Mouse (Mus musculus) myocyte (in vitro differentiated cells): ENCODE results near the gene Smok3c. TPM values are rescaled to one million over a fixed set of nuclear protein-coding genes. Genes with fewer than 3 reads are reported as not detected.

Experiments
- H3K27me3 ChIP-seq: one replicate; pipeline ENCODE4 v1.6.1; 2011; ENCODE audit not compliant: control insufficient read depth, insufficient read depth, insufficient read length
- H3K36me3 ChIP-seq: one replicate; pipeline ENCODE4 v1.6.1; 2011; ENCODE audit not compliant: control insufficient read depth, insufficient read depth
- H3K4me2 ChIP-seq: one replicate; pipeline ENCODE4 v1.6.1; 2011; ENCODE audit warnings: low read depth, control low read depth
- H3K4me3 ChIP-seq: one replicate; pipeline ENCODE4 v1.5.1; 2011; ENCODE audit warnings: mild to moderate bottlenecking, control low read depth, moderate library complexity
- H3K79me2 ChIP-seq: one replicate; pipeline ENCODE4 v1.6.1; 2011; ENCODE audit not compliant: control insufficient read depth, insufficient read depth
- H3ac ChIP-seq: one replicate; pipeline ENCODE4 v1.6.1; 2011; ENCODE audit not compliant: control insufficient read depth, insufficient read length
- CEBPB ChIP-seq: IDR thresholded peaks from 2 replicates; pipeline ENCODE4 v1.6.1; 2011; ENCODE audit warnings: mild to moderate bottlenecking, moderate library complexity; ENCODE audit not compliant: poor library complexity, insufficient read depth, severe bottlenecking
- E2F4 ChIP-seq: IDR thresholded peaks from one replicate; pipeline ENCODE4 v1.6.1; 2011; ENCODE audit warnings: mild to moderate bottlenecking, control low read depth, moderate library complexity; ENCODE audit not compliant: insufficient read depth
- MAX ChIP-seq: IDR thresholded peaks from one replicate; pipeline ENCODE4 v1.6.1; 2011; ENCODE audit warnings: low read depth, mild to moderate bottlenecking, control low read depth
- MYOD1 ChIP-seq, 3 experiments: IDR thresholded peaks; one replicate each; pipeline ENCODE4 v1.6.1; 2011; ENCODE audit warnings: control low read depth in 2 of 3, low read depth in 2 of 3, mild to moderate bottlenecking in 2 of 3, moderate library complexity in 1 of 3; ENCODE audit not compliant: insufficient read length in 2 of 3, control insufficient read depth in 1 of 3
- MYOG ChIP-seq, 3 experiments: IDR thresholded peaks; one replicate each; pipeline ENCODE4 v1.6.1; 2011; ENCODE audit warnings: control low read depth in 2 of 3, low read depth in 2 of 3, mild to moderate bottlenecking in 2 of 3; ENCODE audit not compliant: insufficient read length in 2 of 3, control insufficient read depth in 1 of 3, insufficient read depth in 1 of 3
- POLR2A ChIP-seq: IDR thresholded peaks from one replicate; pipeline ENCODE4 v1.6.1; 2011; ENCODE audit warnings: low read depth, mild to moderate bottlenecking, control low read depth, moderate library complexity; ENCODE audit not compliant: insufficient read length
- POLR2AphosphoS2 ChIP-seq: IDR thresholded peaks from one replicate; pipeline ENCODE4 v1.6.1; 2011; ENCODE audit warnings: low read depth, control low read depth; ENCODE audit not compliant: insufficient read length
- REST ChIP-seq: IDR thresholded peaks from one replicate; pipeline ENCODE4 v1.6.1; 2011; ENCODE audit warnings: mild to moderate bottlenecking, control low read depth, moderate library complexity; ENCODE audit not compliant: insufficient read depth, insufficient read length
- SRF ChIP-seq: IDR thresholded peaks from one replicate; pipeline ENCODE4 v1.6.1; 2011; ENCODE audit warnings: low read depth; ENCODE audit not compliant: control insufficient read depth, insufficient read length
- TCF12 ChIP-seq: IDR thresholded peaks from one replicate; pipeline ENCODE4 v1.6.1; 2011; ENCODE audit warnings: mild to moderate bottlenecking, control low read depth; ENCODE audit not compliant: poor library complexity, insufficient read depth, severe bottlenecking
- TCF3 ChIP-seq: IDR thresholded peaks from one replicate; pipeline ENCODE4 v1.6.1; 2011; ENCODE audit warnings: low read depth, control low read depth; ENCODE audit not compliant: insufficient read length
- USF1 ChIP-seq: IDR thresholded peaks from one replicate; pipeline ENCODE4 v1.6.1; 2011; ENCODE audit warnings: low read depth, mild to moderate bottlenecking, control low read depth, moderate library complexity
- polyA plus RNA-seq: library from polyadenylated mRNA; unstranded; fragments of >200 nt; fragmentation: generic; extraction: Trizol; gene quantifications from one replicate; pipeline ENCODE4 v1.2.1, GENCODE M21; 2012; ENCODE audit warnings: missing spikeins

Smok3c gene
- polyA plus RNA-seq, 1 experiment: not detected

- Histone ChIP-seq H3K4me3 (no peak overlapping the region), H3K4me2 (no peak overlapping the region)
- TF ChIP-seq MAX (no peak), POLR2AphosphoS2 (no peak), TCF3 (no peak), E2F4 (no peak), MYOG (IDR thresholded peaks at IDR 0.05; ENCODE audit: control insufficient read depth in 1 of 3, insufficient read depth in 1 of 3, insufficient read length in 2 of 3, low read depth in 2 of 3) (no peak), CEBPB (no peak), USF1 (no peak)
These were observed 30.9 kb downstream of the Smok3c start for GRCm38 (mm10) chr5:138083936-138084335.

GRCm38 (mm10) chr5:138084507-138084906, 31.5 kb downstream of the Smok3c start:
- no peak for TF ChIP-seq POLR2AphosphoS2
- no peak for TF ChIP-seq MYOG (IDR thresholded peaks at IDR 0.05; ENCODE audit: control insufficient read depth in 1 of 3, insufficient read depth in 1 of 3, insufficient read length in 2 of 3, low read depth in 2 of 3)
- no peak for TF ChIP-seq MAX
- no peak for TF ChIP-seq POLR2A
- no peak for TF ChIP-seq REST
- no peak for TF ChIP-seq TCF12
- no peak for TF ChIP-seq MYOD1 (IDR thresholded peaks at IDR 0.05; ENCODE audit: control insufficient read depth in 1 of 3, insufficient read length in 2 of 3, low read depth in 2 of 3)
- no peak for TF ChIP-seq E2F4
- no peak for TF ChIP-seq SRF
- no peak for TF ChIP-seq TCF3
- no peak for TF ChIP-seq CEBPB
- no peak for TF ChIP-seq USF1
- Histone ChIP-seq H3K27me3 (peaks cover 10% of the 10 kb centered on the region), H3K4me3 (peak overlapping the region; percentile 91), H3K4me2 (peak overlapping the region; percentile 81), H3K79me2 (peaks cover 46% of the 10 kb centered on the region), H3K36me3 (no peaks in the 10 kb centered on the region), H3ac (peak overlapping the region; percentile 60)

More at GRCm38 (mm10) chr5:138083936-138084335, 30.9 kb downstream of the Smok3c start:
- H3K36me3 ChIP-seq: no peaks in the 10 kb centered on the region
- H3K27me3 ChIP-seq: peaks cover 10% of the 10 kb centered on the region
- no peak overlapping the region for H3ac ChIP-seq
- H3K79me2 ChIP-seq: peaks cover 40% of the 10 kb centered on the region

GRCm38 (mm10) chr5:138084996-138085395, 32.0 kb downstream of the Smok3c start, which contains the start of gene Zkscan1:
Gene Zkscan1, plus strand, starts transcription at chr5:138085084.
- H3K4me2 ChIP-seq: peak within 1 kb of the TSS; percentile 81
- H3K36me3 ChIP-seq: no peaks in the 10 kb centered on the region
- no peak for TF ChIP-seq MAX
- peak in 1 of 3 experiments; percentile 16 for TF ChIP-seq MYOG (IDR thresholded peaks at IDR 0.05; ENCODE audit: control insufficient read depth in 1 of 3, insufficient read depth in 1 of 3, insufficient read length in 2 of 3, low read depth in 2 of 3)
- no peak for TF ChIP-seq REST
- TF ChIP-seq CEBPB: no peak
- no peak for TF ChIP-seq TCF12
- no peak for TF ChIP-seq USF1
- TF ChIP-seq POLR2A: peak; percentile 92
- no peak for TF ChIP-seq SRF
- TF ChIP-seq TCF3: no peak
- no peak for TF ChIP-seq E2F4
- TF ChIP-seq MYOD1 (IDR thresholded peaks at IDR 0.05; ENCODE audit: control insufficient read depth in 1 of 3, insufficient read length in 2 of 3, low read depth in 2 of 3): peak in 1 of 3 experiments; percentile 2
- peak; percentile 93 for TF ChIP-seq POLR2AphosphoS2
- H3K79me2 ChIP-seq: peaks cover 51% of the 10 kb centered on the region
- peaks cover 10% of the 10 kb centered on the region for H3K27me3 ChIP-seq
- peak within 1 kb of the TSS; percentile 60 for H3ac ChIP-seq
- peak within 1 kb of the TSS; percentile 91 for H3K4me3 ChIP-seq

- H3K4me3 ChIP-seq: peak overlapping the region; percentile 91
- H3K4me2 ChIP-seq: peak overlapping the region; percentile 72
- H3K36me3 ChIP-seq: no peaks in the 10 kb centered on the region
- no peak for TF ChIP-seq E2F4
- TF ChIP-seq REST: no peak
- no peak for TF ChIP-seq CEBPB
- TF ChIP-seq TCF12: no peak
- no peak for TF ChIP-seq MYOD1 (IDR thresholded peaks at IDR 0.05; ENCODE audit: control insufficient read depth in 1 of 3, insufficient read length in 2 of 3, low read depth in 2 of 3)
- no peak for TF ChIP-seq SRF
- TF ChIP-seq MAX: no peak
- no peak for TF ChIP-seq POLR2AphosphoS2
- TF ChIP-seq POLR2A: no peak
- no peak for TF ChIP-seq USF1
- no peak for TF ChIP-seq TCF3
- TF ChIP-seq MYOG (IDR thresholded peaks at IDR 0.05; ENCODE audit: control insufficient read depth in 1 of 3, insufficient read depth in 1 of 3, insufficient read length in 2 of 3, low read depth in 2 of 3): no peak
- H3ac ChIP-seq: peak overlapping the region; percentile 60
- peaks cover 10% of the 10 kb centered on the region for H3K27me3 ChIP-seq
- H3K79me2 ChIP-seq: peaks cover 55% of the 10 kb centered on the region
These were observed 32.5 kb downstream of the Smok3c start for GRCm38 (mm10) chr5:138085421-138085911.

- Histone ChIP-seq H3K4me3 (no peak overlapping the region), H3K27me3 (no peaks in the 10 kb centered on the region), H3K36me3 (no peaks in the 10 kb centered on the region), H3K4me2 (peak overlapping the region; percentile 72), H3ac (no peak overlapping the region), H3K79me2 (peaks cover 62% of the 10 kb centered on the region)
- TF ChIP-seq CEBPB (no peak), USF1 (no peak), TCF12 (no peak), TCF3 (no peak), REST (no peak), SRF (no peak)
These were observed 33.8 kb downstream of the Smok3c start for GRCm38 (mm10) chr5:138086842-138087241.
